Mouse (Mus musculus): ENCODE measurements around the gene Smg6.

The Smg6 gene

DNA sequence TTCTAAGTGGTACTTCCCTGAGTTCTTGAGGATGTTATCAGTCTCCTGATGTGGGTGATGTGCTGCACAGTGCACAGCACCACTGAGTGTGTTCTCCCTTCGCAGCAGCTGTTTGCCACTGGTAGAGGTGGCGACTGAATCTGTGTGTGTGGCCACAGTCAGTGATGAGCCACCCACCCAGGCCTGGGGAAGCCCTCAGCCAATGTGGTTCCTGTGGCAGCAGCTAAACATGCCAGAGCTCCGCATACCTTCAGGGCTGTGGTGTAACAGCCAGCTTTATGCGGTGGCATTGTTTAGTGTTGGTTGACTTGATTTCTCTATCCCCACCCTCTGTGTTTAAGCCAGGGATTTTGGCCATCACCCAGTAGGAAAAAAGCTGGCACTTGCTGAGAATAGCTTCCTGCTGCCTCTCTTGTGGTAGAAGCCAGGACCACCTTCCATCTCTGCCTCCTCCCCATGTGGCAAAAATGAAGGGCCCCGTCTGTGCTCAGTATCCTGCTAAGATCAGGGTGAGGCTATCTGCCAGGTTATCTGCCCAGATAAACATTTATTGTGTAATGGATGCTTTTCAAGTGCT, 177.2 kb downstream of the Smg6 start:
- in situ Hi-C loops (cut with MboI, MseI), result loop anchor here (10.0 kb wide), 1 partner anchor 452 kb away; no protein-coding TSS in a partner anchor

DNA sequence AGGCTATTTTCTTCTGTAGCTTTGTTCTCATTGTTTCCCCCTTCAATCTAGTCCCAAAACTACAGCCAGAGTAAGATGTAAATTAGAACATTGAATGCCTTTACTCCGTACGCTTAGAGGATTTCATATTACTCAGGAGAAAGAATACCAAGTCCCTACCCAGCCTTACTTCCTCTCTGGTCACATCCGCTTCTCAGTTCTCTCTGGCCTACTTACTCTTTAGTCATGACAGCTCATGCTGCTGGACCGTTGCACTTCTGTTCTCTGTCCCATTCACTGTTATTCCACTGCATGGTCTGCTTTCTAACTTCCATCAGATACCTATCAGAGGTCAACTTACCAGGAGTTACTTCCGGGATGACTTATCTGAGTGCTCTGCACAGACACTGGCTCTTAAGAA, 181.0 kb downstream of the Smg6 start:
- in situ Hi-C loops (cut with MboI, MseI), result loop anchor here (10.0 kb wide), 1 partner anchor 448 kb away; no protein-coding TSS in a partner anchor

DNA sequence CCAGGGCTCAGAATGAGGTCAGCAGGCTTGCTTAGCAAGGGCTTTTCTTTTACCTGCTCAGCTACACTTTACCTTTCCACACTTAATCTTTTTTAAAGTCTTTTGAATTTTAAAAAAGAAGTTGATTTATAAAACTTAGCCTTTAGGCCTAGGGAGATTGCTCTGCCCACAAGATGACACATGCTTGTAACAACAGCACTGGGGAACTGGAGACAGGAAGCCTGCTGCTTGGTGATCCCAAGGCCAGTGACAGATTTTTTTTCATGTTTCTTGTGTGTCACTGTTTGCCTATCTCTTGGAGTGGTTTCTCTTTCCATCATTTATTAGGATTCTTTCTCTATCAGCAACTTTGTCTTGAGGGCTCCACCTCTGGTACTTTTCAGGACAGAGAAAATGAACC, 183.3 kb downstream of the Smg6 start:
- in situ Hi-C loops (cut with MboI, MseI), result loop anchor here (10.0 kb wide), 1 partner anchor 446 kb away; no protein-coding TSS in a partner anchor

DNA sequence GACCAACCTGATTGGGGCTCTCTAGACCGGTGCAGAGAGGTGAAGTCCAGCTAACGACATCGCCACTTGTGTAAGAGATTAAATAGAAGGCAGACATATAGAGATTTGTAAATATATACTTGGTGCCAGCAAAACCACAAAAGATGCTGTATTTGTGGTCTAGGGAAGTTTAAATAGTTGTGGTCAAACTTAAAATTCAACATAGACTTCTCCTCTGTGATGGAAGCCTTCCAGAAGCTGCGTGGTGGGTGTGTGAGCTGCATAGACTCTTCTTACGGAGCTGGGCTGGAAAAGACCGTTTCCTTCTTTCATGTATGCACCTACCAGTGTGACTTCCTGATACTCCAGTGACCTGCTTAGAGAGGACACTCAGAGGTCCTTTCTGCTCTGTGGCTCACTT, 190.8 kb downstream of the Smg6 start:
- in situ Hi-C loops (cut with MboI, MseI), result no loop called here

DNA sequence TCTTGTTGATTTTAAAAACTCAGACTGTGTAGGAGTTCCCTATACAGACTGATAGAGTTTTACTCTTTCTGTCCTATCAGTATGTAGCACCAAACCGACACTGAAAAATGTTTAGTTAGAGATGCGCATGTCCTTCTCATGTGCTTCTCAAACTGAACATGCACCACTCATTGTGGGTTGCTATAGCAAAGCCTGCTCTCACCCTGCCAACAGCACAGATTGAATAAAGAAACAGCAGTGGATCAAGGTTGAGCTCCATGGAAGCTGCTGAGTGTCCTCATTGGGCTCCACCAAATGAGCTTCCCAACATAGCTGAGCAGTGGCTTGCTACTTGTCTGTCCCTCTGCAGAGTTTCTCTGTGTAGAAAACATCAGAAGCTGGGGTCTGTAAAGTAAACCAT, 192.5 kb downstream of the Smg6 start:
- in situ Hi-C loops (cut with MboI, MseI), result no loop called here

DNA sequence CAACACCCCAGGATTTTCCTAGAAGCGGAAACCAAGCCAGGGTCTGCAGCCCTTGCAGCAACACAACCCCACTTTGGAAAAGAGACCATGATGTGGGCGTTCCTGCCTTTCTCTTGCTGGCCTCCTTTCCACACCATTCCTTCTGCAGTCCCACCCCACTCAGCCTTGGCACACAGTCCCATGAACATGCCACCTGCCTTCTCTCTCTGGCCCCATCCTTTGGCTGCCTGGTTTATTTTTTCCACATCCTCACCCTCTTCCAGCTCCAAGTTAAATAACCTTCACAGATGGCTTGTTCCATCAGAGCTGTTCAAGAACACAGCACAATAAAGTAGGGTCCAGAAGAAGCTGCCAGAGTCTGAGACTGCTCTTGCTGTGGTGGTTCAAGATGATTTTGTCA, 193.7 kb downstream of the Smg6 start:
- in situ Hi-C loops (cut with MboI, MseI), result no loop called here

DNA sequence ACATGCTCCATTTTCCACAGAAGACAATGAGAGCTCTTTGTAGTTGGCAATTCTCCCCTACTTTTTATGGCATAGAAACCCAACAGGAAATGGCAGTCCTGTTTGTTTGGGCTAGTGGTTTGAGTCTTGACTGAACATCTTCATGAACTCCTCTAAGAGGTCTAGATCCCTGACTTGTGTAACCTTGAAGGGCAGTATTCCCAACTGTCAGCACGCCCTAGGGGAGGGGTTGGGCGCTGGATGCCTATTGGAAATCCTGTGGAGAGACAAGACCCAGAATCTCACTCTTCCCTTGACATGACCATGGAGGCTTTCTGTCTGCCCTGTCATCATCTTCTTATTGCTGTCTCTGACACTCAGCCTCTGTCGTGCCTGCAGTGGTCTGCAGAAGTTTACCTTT, 194.2 kb downstream of the Smg6 start:
- in situ Hi-C loops (cut with MboI, MseI), result no loop called here

DNA sequence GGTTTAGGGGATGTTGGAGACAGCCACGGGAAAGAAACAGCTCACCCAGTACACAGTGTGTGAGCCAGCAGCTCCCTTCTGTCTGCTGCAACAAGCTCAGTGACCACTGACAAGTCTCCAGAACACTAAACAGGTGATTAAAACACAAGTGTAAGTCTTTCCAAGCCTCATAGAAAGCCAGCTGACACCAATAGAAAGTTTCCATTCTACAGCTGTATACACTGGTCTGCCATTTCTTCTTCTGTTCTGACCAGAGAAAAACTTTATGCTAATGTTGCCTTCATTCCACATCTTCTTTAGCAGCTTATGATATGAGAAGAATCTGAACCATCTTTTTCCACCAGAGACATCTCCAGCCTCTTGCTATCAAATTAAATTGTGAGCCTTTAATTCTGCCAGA, 195.7 kb downstream of the Smg6 start:
- in situ Hi-C loops (cut with MboI, MseI), result no loop called here

DNA sequence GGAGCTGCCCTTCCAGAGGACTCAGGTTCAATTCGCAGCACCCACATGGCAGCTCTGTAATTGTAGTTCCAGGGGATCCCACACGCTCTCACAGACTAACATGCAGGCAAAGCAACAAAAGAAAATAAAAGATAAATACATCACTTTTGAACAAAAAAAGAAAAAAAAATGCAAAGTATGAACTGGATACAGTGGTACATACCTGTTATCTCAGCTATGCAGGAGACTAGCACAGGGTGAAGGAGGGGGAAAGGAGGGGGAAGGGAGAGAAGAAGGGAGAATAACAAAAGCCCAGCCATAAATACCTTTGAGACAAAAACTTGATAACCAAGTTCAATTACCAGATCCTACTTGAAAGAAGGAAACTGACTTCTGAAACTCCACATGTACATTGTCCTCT, 198.8 kb downstream of the Smg6 start:
- in situ Hi-C loops (cut with MboI, MseI), result no loop called here

DNA sequence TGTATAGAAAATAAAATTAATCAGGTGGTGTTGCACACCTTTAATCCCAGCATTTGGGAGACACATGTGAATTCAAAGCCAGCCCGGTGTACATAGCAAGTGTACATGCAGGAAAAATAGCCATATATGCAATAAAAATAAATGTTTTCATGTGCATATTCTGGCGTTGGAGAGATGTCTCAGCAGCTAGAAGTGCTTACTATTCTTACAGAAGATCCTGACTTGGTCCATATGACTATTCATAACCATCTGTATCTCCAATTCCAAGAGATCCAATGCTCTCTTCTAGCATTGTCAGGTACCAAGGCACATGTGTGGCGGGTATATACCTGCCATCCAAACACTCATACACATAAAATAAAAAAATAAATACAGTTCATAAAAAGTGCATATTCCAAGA, 200.8 kb downstream of the Smg6 start:
- in situ Hi-C loops (cut with MboI, MseI), result no loop called here

DNA sequence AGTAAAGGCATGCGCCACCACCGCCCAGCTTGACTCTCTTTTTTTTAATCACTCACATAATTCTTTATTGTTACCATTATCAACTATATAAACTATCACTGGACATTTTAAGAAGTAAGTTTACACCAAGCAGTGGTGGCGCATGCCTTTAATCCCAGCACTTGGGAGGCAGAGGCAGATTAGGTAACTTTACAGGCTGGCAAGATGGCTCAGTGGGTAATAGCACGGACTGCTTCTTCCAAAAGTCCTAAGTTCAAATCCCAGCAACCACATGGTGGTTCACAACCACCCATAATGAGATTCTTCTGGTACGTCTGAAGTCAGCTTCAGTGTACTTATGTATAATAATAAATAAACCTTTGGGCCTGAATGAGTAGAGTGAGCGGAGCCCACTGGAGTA, 203.9 kb downstream of the Smg6 start:
- in situ Hi-C loops (cut with MboI, MseI), result no loop called here

DNA sequence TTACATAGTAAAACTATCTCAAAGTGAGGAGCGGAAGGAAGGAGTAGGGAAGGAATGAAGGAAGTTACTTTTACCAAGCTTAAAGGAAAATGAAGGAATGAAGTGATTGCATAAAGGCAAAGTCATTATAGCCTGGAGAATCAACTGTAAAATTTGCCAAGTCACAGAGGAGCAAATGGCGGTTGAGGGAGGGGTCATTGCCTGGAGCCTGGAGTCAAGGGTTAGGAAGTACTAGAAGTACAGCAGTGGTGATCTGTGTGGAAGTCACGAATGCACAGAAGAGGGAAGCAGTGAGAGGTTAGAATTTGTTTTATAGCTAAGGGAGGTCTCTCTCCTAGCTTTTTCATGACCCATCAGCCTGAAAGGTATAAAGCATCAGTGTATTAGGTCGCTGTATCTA, 205.7 kb downstream of the Smg6 start:
- in situ Hi-C loops (cut with MboI, MseI), result no loop called here

DNA sequence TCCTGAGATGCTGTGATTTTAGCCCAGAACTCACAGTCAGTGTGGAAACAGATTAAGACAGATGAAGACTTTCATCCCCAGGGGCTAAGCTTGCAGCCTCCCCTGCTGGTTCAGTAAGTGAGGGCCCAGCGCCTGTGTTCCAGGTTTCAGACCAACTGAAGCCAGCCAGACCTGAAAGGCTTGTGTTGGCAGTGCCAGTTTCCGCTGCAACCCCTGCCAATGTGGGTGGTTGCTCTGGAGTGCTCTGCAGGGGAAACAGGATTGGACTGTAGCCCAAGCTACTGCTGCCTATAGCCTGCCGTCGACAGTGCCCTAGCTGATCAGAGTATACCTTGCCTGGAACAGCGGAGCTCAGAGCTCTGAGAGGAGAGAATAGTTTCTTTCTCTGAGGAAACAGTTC, 206.7 kb downstream of the Smg6 start:
- in situ Hi-C loops (cut with MboI, MseI), result no loop called here

DNA sequence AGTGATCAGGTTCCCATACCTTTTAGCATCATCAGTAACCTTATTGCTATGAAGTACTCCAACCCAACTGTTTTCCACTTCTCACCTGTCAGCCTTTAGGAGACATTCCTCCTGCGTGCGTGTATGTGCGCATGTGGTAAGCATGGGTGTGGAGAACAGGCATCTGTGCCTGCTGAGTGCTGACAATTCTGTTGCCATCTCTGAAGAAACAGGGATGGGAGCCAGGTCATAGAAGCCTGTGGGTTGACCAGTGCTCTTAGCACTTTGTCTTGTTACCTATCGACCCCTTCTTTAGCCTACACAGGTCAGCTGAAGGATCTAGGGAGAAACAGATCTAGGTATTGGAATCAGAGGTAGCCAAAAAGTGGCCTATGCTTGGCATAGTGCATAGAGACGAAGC, 207.8 kb downstream of the Smg6 start:
- in situ Hi-C loops (cut with MboI, MseI), result no loop called here

DNA sequence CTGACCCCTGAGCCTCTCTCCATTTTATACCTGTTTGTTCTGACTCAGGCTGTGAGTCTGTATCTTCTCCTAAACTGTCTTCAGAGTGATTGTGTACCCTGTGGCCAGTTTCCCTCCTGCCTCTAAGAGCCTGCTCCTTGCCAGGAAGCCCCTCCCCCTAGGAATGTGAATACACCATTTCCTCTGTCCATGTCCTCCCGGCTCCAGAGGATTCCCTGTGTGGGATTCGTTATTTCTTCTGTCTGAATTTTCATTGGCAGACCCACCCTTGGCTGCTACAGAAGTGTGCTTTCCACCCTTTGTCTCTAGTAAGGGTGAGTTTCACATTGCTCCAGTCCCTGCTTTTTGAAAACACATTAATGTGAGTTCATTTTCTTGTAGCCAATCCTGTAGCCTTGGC, 208.3 kb downstream of the Smg6 start:
- in situ Hi-C loops (cut with MboI, MseI), result no loop called here

DNA sequence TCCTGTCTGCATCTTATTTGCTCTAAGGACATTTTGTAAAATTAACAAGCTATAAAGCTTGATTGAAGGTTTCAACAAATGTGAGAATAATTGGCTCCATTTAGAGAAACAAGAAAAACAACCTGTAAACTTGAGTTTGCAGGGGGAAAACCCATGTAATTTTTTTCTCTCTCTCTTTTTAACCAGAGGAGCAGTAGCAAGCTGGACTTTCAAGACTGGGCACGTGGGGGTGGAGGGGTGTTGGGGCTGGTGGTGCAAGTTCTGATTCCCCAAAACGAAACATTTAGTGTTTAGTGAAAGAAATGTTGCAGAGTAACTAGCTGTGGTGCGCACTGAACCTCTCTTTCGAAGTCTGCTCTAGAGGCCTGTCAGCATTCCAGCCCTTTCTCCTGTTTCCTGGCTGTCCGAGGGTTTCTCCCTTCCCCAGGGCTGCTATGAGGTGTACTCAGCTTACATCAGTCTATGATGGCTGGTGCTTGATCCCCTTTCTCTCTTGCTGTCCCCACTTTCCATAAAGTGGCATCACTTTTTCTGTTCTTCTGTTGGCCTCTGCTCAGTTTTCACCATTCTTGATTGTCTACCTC, 209.0 kb downstream of the Smg6 start:
- in situ Hi-C loops (cut with MboI, MseI), result no loop called here

DNA sequence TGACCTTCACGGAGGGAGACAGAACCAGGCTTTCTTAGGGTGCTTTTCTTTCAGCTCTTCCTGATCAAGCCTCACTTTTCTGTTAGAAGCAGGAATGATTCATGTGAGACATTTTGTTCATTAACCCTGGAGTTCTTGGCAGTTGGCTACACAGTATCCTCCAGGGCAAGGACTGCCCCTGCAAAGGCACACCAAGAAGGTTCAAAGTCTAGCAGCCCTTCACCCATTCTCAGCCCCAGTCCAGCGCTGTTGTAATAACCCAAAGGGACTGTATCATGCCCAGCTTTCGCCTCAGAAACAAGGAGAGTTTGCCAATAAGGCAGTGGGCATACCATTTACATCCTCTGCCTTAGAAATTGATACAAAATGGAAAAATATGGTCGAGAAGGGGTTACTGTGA, 209.7 kb downstream of the Smg6 start:
- in situ Hi-C loops (cut with MboI, MseI), result no loop called here

DNA sequence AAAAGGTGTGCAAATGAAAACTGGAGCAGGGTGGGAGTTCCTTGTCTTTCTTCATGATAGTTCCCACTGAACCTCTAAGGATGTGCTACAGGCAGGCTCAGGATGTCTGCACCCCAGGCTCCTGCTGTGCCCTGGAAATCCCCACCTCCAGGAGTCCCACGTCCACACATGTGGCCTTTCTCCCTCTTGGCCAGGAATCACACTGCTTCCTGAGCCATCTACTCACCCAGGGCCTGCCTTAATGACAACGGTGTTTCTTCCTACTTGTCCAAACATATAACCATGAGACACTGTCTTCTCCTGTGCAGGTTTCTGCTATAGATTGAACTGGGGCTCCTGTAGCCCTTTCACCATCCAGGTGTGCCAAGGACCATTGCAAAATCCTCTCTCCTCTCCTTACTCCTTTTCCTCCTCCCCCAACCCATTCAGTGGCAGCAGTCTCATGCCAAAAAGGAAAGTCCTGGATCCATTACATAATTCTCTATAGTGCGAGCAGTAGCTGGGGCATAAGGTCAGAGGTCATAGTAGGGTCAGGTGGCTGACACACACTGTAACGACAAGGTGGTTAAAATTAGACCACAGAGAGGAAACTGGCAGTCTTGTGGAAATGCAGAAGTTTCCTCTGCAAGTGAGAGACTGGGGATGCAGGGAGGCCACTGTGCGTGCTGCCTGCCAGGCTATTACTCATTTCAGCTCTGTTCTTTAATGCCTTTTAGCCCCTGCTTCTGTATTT, 211.2 kb downstream of the Smg6 start:
- in situ Hi-C loops (cut with MboI, MseI), result no loop called here

DNA sequence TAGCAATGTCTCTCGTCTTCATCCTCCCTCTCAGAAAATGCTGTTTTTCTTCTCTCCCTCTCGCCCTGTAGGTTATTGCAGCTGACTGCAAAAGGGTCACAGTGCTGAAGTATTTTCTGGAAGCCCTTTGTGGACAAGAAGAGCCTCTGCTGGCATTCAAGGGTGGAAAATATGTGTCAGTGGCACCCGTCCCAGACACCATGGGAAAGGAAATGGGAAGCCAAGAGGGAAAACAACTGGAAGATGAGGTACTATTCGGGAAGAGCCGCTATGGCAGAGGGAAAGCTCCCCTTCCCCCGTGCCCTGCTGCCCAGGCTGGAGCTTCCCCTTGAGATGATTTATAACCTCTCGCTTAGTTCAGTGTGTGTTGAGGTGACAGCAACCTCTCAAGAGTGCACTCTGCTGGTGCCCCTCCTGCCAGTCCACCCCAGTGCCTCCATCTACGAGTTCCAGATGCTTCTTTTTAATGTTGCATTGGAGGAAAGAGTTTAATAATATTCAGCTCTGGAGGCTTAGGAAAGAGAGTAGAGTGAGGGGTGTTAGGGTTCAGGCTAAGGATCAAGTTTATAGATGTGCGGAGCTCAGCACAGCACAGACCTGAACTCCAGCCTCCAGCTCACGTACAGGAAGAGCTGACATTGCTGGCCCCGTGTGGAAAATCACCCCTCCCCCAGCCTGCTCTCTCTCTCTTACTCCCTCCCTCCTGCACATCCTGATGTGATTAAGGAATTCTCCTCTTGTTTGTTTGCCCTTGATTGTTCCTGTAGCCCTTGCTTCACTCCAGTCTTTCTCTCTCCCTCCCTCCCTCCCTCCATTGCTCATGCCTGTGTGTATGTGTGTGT, 213.7 kb downstream of the Smg6 start:
- in situ Hi-C loops (cut with MboI, MseI), result no loop called here

DNA sequence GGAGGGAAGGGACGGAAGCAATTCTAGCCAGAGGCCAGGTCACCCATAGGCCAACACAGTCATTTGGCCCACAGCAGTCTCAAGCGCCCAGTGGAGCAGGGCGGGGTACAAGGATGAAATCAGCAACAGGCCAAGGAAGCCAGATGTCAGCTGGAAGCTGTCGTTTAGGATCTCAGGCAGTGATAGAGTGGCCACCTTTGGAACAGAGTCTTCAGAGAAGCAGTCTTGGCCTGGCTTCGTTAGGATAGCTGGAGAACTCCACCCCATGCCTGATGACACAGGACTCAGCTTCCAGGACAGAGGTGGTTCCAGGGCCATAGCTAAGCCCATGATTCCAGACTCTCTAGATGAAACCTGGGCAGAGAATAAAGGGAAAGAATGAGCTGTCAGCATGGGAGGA, 214.8 kb downstream of the Smg6 start:
- in situ Hi-C loops (cut with MboI, MseI), result no loop called here

DNA sequence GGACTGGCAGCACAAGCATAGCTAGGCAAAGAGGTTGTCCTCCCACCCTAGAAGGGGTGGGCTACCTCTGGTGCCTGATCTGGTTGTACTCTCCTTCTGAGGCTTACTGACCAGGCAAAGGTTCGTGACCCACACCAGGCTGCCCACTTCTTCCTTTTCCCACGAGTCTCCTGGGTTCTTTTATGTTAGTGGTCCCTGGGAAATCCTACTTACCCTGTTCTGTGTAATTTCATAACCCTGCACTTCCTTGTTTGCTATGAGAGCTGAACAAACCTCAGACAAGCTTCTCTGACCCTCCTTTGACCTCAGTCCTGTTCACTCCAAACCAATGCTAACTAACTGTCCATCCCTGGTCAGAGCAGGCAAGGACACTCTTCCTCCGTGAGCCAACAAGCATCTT, 215.4 kb downstream of the Smg6 start:
- in situ Hi-C loops (cut with MboI, MseI), result no loop called here

DNA sequence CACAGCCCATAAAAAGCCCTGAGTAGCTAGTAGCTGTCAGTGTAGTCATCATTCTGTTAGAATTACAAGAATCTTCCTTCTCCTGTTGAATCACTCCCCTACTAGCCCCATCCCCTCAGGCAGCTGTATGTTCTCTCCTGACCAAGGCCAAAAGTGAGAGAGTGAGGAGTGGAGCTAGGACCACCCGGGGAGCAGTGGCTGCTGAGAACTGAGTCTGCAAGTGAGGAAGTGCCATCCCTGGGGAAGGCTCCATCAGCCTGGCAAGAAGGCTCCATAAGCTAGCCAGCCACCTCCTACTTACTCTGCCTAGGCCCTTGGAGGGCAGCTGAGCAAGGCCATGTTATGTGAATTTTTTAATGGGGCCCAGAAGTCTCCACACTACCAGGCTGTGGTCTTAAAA, 216.3 kb downstream of the Smg6 start:
- in situ Hi-C loops (cut with MboI, MseI), result no loop called here

Data from T-helper 1 cell (primary cell).